Comparison of ENCODE assay signal across 16 mouse cellular contexts in the genomic region with DNA sequence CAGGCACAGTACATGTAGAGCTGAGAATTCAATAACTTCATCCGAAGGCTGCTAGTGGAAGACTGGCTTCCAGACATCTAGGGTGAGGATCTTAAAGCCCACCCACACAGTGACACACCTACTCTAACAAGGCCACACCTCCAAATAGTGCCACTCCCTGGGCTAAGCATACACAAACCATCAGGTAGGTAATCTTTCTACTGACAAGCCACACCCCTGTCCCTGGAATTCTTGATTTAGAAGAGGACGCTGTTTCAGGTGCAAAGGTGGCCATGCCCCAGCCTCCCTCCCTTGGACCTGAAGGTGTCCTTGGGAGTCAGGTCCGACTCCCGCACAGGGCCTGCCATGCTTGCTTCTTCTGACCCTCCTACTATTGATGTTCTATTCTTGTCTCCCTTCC. TPM values are rescaled to one million over a fixed set of nuclear protein-coding genes. Genes with fewer than 3 reads are reported as not detected.
"Had no signal": no experiment of that assay in that cellular context is flagged by ENCODE, and none has a peak within 500 bp of the region (broad histone marks: within the 10 kb centered on the region; RNA-seq: fewer than 3 reads in every experiment).

No protein-coding gene starts in this region.

- H3K27me3 ChIP-seq: midbrain, embryonic 15.5 days had no signal

- H3K9ac ChIP-seq: liver, embryonic 13.5 days; midbrain, embryonic 12.5 days; midbrain, embryonic 15.5 days; neural tube, embryonic 12.5 days; neural tube, embryonic 15.5 days had no signal

- H3K4me3 ChIP-seq: left cerebral cortex, adult 2 months; liver, embryonic 13.5 days; midbrain, embryonic 12.5 days; midbrain, embryonic 15.5 days; neural tube, embryonic 12.5 days; neural tube, embryonic 15.5 days had no signal

- H3K4me2 ChIP-seq: liver, embryonic 13.5 days; midbrain, embryonic 12.5 days; midbrain, embryonic 15.5 days; neural tube, embryonic 12.5 days; neural tube, embryonic 15.5 days had no signal

- H3K27ac ChIP-seq: kidney, postnatal 0 days; left cerebral cortex, adult 2 months; liver, embryonic 13.5 days; macrophage; midbrain, embryonic 12.5 days; midbrain, embryonic 15.5 days; neural tube, embryonic 12.5 days; neural tube, embryonic 15.5 days had no signal

- ATAC-seq: inflammation-experienced regulatory T-cells, adult 6 months; midbrain, embryonic 15.5 days had no signal

- H3K9me3 ChIP-seq: liver, embryonic 13.5 days; midbrain, embryonic 12.5 days; midbrain, embryonic 15.5 days; neural tube, embryonic 12.5 days; neural tube, embryonic 15.5 days had no signal

- H3K4me1 ChIP-seq: midbrain, embryonic 15.5 days; neural tube, embryonic 12.5 days had no signal

- H3K36me3 ChIP-seq: liver, embryonic 13.5 days; midbrain, embryonic 12.5 days; midbrain, embryonic 15.5 days; neural tube, embryonic 12.5 days; neural tube, embryonic 15.5 days had no signal

- DNase-seq: kidney, adult 2 months; layer of hippocampus, postnatal 36 days; liver, embryonic 13.5 days; lung, adult 2 months; lung, postnatal 14 days; right cerebral cortex, adult 18-20 months; right cerebral cortex, postnatal 14 days; thymus, postnatal 25 days had no signal

RNA-seq across cellular contexts. Expression of gene Cda, which starts 34.7 kb away (rescaled TPM):
- polyA plus RNA-seq: inflammation-experienced regulatory T-cells, adult 6 months; macrophage had no signal
